Mouse (Mus musculus) midbrain, embryonic 13.5 days (tissue): ENCODE measurements around the gene Prpsap2. TPM values are rescaled to one million over a fixed set of nuclear protein-coding genes. Genes with fewer than 3 reads are reported as not detected.

Experiments used
- ATAC-seq: fragments of 200-750 bp; cut with Nextera tagmentation; 2 replicates; pipeline ENCODE4 v1.8.0; 2017; ENCODE audit warnings: mild to moderate bottlenecking, moderate TSS enrichment, moderate library complexity
- H3K27ac ChIP-seq: fragments of 300-500 bp; sonication (generic); 2 replicates; pipeline ENCODE4 v1.5.1; 2015; ENCODE audit warnings: inconsistent platforms, mild to moderate bottlenecking, moderate library complexity
- H3K27me3 ChIP-seq: fragments of 300-500 bp; sonication (generic); 2 replicates; pipeline ENCODE4 v1.6.1; 2015; ENCODE audit warnings: mild to moderate bottlenecking, inconsistent platforms
- H3K36me3 ChIP-seq: fragments of 300-500 bp; sonication (generic); 2 replicates; pipeline ENCODE4 v1.6.1; 2015; ENCODE audit warnings: mild to moderate bottlenecking, inconsistent platforms
- H3K4me1 ChIP-seq: fragments of 300-500 bp; sonication (generic); replicated peaks from 2 replicates; pipeline ENCODE4 v1.6.1; 2015; ENCODE audit warnings: inconsistent platforms
- H3K4me2 ChIP-seq: fragments of 300-500 bp; sonication (generic); replicated peaks from 2 replicates; pipeline ENCODE4 v1.6.1; 2015; ENCODE audit warnings: moderate library complexity, mild to moderate bottlenecking, inconsistent platforms
- H3K4me3 ChIP-seq: fragments of 300-500 bp; sonication (generic); replicated peaks from 2 replicates; pipeline ENCODE4 v1.5.1; 2015; ENCODE audit warnings: mild to moderate bottlenecking, inconsistent platforms
- H3K9ac ChIP-seq: fragments of 300-500 bp; sonication (generic); replicated peaks from 2 replicates; pipeline ENCODE4 v1.6.1; 2015; ENCODE audit warnings: mild to moderate bottlenecking, inconsistent platforms
- H3K9me3 ChIP-seq: fragments of 300-500 bp; sonication (generic); 2 replicates; pipeline ENCODE4 v1.6.1; 2016; ENCODE audit warnings: mild to moderate bottlenecking, inconsistent platforms
- WGBS: fragments of 180-500 bp; shearing (Covaris S2); methylation state at CpG from one replicate; pipeline ENCODE4 v1.1.7; 2015; 5-methylcytosine and 5-hydroxymethylcytosine counted together
- polyA plus RNA-seq: library from polyadenylated mRNA; unstranded; fragments of >200 nt; fragmentation: Nextera tagmentation; extraction: Ambion mirVana; gene quantifications from 2 replicates; pipeline ENCODE4 v1.2.1, GENCODE M21; 2015

Prpsap2 gene
- polyA plus RNA-seq, 1 experiment from 2014 or later: 61.5 TPM

DNA sequence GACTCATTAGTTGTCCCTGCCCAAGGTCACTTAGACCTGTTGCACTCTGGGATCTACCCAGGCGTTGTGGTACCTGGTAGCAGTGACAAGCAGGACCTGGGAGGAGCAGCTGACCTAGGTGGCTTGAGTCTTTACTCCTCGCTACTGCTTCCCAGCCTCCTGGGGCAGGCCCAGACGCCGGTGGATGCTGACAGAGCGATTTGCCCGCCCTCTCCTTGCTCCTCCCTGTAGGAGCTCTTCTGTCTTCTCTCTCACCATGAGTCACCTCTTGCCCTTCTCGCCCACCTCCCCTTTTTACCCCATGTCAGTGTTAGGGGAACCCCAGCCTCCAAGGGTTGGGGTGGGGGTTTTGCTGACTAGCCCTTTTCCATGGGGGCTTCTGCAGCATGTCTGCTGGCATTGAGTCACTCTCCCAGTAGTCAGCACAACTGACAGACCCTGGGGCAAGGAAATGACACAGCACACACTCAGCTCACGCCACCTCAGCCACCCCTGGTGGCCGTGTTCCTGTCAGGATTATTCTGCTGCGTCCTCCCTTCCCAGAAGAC lies 74.9 kb downstream of the Prpsap2 start:
- Histone ChIP-seq H3K9ac (no peak overlapping the region), H3K4me3 (no peak overlapping the region), H3K4me2 (no peak overlapping the region), H3K4me1 (peaks cover 12% of the 10 kb centered on the region; the same call in 1 of the 2 replicates), H3K27ac (no peak overlapping the region), H3K9me3 (no peaks in the 10 kb centered on the region), H3K36me3 (no peaks in the 10 kb centered on the region), H3K27me3 (peaks cover 41% of the 10 kb centered on the region)
- no peak for ATAC-seq
- WGBS: 50% methylated on average over 10 of the region's 10 CpGs

GRCm38 (mm10) chr11:61686141-61686540 lies 75.7 kb downstream of the Prpsap2 start:
- peaks cover 41% of the 10 kb centered on the region for H3K27me3 ChIP-seq
- H3K9ac ChIP-seq: no peak overlapping the region
- no peak overlapping the region for H3K27ac ChIP-seq
- H3K36me3 ChIP-seq: no peaks in the 10 kb centered on the region
- no peak overlapping the region for H3K4me3 ChIP-seq
- H3K4me2 ChIP-seq: no peak overlapping the region
- WGBS: 84% methylated on average over 2 of the region's 2 CpGs
- ATAC-seq: no peak
- peaks cover 12% of the 10 kb centered on the region; the same call in 1 of the 2 replicates for H3K4me1 ChIP-seq
- H3K9me3 ChIP-seq: no peaks in the 10 kb centered on the region

GRCm38 (mm10) chr11:61685119-61685725 lies 76.7 kb downstream of the Prpsap2 start:
- WGBS: 82% methylated on average over 8 of the region's 8 CpGs
- H3K9me3 ChIP-seq: no peaks in the 10 kb centered on the region
- H3K4me2 ChIP-seq: no peak overlapping the region
- H3K4me3 ChIP-seq: no peak overlapping the region
- peaks cover 12% of the 10 kb centered on the region; the same call in 1 of the 2 replicates for H3K4me1 ChIP-seq
- no peaks in the 10 kb centered on the region for H3K36me3 ChIP-seq
- H3K9ac ChIP-seq: no peak overlapping the region
- no peak overlapping the region for H3K27ac ChIP-seq
- peaks cover 41% of the 10 kb centered on the region for H3K27me3 ChIP-seq
- no peak for ATAC-seq

- peak; percentile 58; the same call in 1 of the 2 replicates for ATAC-seq
- H3K27ac ChIP-seq: no peak within 1 kb of the TSS
- no peaks in the 10 kb centered on the region for H3K9me3 ChIP-seq
- H3K9ac ChIP-seq: no peak within 1 kb of the TSS
- 2% methylated on average over 74 of the region's 76 CpGs for WGBS
- peaks cover 12% of the 10 kb centered on the region; the same call in 1 of the 2 replicates for H3K4me1 ChIP-seq
- peak within 1 kb of the TSS; percentile 53 for H3K4me2 ChIP-seq
- H3K36me3 ChIP-seq: no peaks in the 10 kb centered on the region
- H3K27me3 ChIP-seq: peaks cover 41% of the 10 kb centered on the region
- peak within 1 kb of the TSS; percentile 36 for H3K4me3 ChIP-seq
These were observed 77.8 kb downstream of the Prpsap2 start, which contains the start of gene Fam83g for GRCm38 (mm10) chr11:61683907-61684731. Gene Fam83g (plus strand): TSS chr11:61684091.

Other genes starting within 250 kb of the Prpsap2 start
- 48.3 and 51.2 TPM in 2 replicates for gene Epn2, start 182.4 kb downstream of the Prpsap2 start, polyA plus RNA-seq
- 9.0 and 11.1 TPM in 2 replicates for gene Grap, start 108.8 kb downstream of the Prpsap2 start, polyA plus RNA-seq
- gene Fam83g, start 78.0 kb downstream of the Prpsap2 start, polyA plus RNA-seq: 0.17 and 0.24 TPM in 2 replicates
- 0.08 TPM in 1 of 2 replicates, not detected in the other for gene Slc5a10, start 41.3 kb downstream of the Prpsap2 start, polyA plus RNA-seq
- gene Ulk2, start 93.0 kb upstream of the Prpsap2 start, polyA plus RNA-seq: 35.5 and 37.1 TPM in 2 replicates
- gene Akap10, start 168.2 kb upstream of the Prpsap2 start, polyA plus RNA-seq: 13.7 and 16.1 TPM in 2 replicates
- 13.4 and 15.2 TPM in 2 replicates for gene Specc1, start 194.7 kb upstream of the Prpsap2 start, polyA plus RNA-seq